Mouse (Mus musculus) neutrophil, adult 59 days (primary cell): Measurements from ENCODE around the gene Dusp9. TPM values are rescaled to one million over a fixed set of nuclear protein-coding genes. Genes with fewer than 3 reads are reported as not detected.

Experiments
- total RNA-seq, 2 experiments: library from RNA; stranded (reverse); gene quantifications; 1 replicate in 1 of 2; 2 replicates in 1 of 2; pipeline ENCODE4 v1.2.4; 2023

Dusp9 gene
- total RNA-seq = under 1 TPM; 0.13 TPM

DNA sequence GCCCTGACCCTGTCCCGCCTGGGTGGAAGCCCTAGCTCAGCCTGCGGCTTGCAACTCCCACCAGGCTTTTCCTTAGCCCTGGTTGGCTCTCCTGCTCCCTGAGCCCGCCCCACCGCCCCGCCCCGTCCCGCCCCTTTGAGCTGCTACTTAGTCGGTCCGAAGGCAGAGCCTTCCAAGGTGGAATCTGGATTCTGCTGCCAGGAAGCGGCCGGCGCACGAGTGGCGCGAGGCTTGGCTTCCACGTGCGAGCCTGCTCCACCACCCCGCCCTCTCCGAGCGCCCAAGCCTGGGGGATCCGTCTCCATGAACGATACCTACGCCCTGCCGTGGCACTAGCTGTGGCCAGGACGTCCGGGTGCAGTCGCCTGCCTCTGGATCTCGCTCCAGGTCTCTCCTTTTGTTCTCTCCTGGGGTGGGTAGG, at the start of gene Dusp9:
TSS of gene Dusp9 (plus strand) at position 165 of the 421 bp plus-strand sequence.

DNA sequence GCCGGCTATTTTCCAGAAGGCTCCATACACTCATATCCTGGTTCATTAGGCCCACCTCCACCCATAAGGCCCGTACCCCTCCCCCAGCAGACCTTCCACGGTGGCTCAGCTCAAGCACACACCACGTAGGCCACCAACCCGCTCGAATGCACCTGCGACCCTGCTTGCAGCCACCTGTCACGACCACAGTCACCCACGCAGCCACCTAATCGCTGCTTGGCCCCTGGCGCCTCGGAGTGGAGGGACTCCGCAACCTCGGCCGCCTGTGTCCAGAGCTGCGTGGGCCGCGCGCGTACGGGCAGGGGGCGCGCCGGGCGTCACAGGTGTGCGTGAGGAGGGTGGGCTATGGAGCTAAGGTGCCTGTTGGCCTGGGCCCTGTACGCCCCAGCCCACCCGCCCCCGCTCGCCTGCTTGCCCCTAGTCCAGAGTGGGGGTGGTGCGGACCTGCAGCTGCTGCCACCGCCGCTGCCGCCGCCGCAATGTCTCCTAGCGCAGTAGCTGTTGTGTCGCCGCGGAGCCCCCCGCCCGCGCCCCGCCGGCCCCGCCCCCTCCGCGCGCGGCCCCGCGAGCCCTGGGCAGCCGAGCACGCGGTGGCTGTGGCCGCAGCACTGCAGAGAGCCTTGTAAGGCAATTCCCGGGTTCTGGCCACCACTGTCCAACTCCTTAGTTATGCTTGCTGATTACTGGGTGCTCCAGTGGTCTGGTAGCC, 20.5 kb downstream of the Dusp9 start, which contains the start of gene Pnck:
TSS of gene Pnck (minus strand) at position 543 of the 709 bp plus-strand sequence.

DNA sequence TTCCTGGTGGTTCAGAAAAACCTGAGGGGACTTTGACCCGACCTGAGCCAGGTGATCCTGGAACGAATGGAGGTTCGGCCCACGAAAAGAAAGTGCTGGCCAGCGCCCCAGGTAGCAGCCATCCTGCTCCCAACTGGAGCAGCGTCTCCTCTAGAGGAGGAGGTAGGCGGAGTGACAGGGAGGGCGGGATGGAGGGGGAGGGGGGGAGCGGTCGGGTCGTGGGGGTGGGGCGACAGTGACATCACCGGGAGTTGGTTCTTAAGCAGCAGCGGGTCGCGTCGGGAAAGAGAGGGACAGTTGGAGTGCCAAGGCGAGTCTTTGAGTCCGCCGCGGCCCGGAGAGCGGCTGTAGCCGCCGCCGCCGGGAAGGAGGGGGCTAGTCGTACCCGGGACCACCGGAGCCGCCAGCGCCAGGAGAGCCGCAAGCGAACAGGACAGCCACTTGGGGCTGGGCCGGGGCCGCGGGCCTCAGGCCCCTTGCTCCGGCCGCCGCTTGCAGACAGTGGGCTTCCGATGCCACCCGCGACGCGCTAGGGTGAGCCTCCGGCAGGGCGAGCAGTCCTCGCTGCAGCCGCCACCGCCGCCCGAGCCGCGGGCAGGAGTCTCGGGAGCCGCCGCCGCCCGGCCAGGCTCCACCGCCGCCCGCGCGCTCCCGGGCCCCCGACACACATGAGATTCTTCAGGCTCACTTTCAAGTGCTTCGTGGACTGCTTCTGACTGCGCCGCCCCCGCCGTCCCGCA, 33.8 kb downstream of the Dusp9 start, which contains the start of gene Slc6a8:
TSS of gene Slc6a8 (plus strand) at position 272 of the 740 bp plus-strand sequence.

Other genes starting within 250 kb of the Dusp9 start
- not detected for gene Gm18336, start 240.7 kb upstream of the Dusp9 start, total RNA-seq
- gene Zfp92, start 228.3 kb upstream of the Dusp9 start, total RNA-seq = not detected
- not detected for gene Trex2, start 204.1 kb upstream of the Dusp9 start, total RNA-seq
- gene Haus7, start 180.4 kb upstream of the Dusp9 start, total RNA-seq = 10 to 100 TPM in 1 of 2 experiments, 1 to 10 TPM in 1; 9.9 to 14.4 TPM
- 1 to 10 TPM; 2.3 to 2.5 TPM for gene Bgn, start 155.8 kb upstream of the Dusp9 start, total RNA-seq
- gene Atp2b3, start 136.3 kb upstream of the Dusp9 start, total RNA-seq = not detected
- gene Pnck, start 20.7 kb downstream of the Dusp9 start, total RNA-seq = not detected
- gene Slc6a8, start 33.7 kb downstream of the Dusp9 start, total RNA-seq = under 1 TPM; 0.22 to 0.57 TPM
- 10 to 100 TPM; 83.3 to 89.0 TPM for gene Bcap31, start 76.8 kb downstream of the Dusp9 start, total RNA-seq
- 10 to 100 TPM; 83.3 to 92.9 TPM for gene Abcd1, start 77.2 kb downstream of the Dusp9 start, total RNA-seq
- gene Plxnb3, start 117.7 kb downstream of the Dusp9 start, total RNA-seq = under 1 TPM; 0.44 to 0.60 TPM
- gene Srpk3, start 135.0 kb downstream of the Dusp9 start, total RNA-seq = 1 to 10 TPM in 1 of 2 experiments, under 1 TPM in 1; 0.89 to 1.8 TPM
- gene Idh3g, start 147.5 kb downstream of the Dusp9 start, total RNA-seq = 100 to 1,000 TPM in 1 of 2 experiments, 10 to 100 TPM in 1; 89.0 to 105 TPM
- 100 to 1,000 TPM; 128 TPM for gene Ssr4, start 147.6 kb downstream of the Dusp9 start, total RNA-seq
- 1 to 10 TPM in 1 of 2 experiments, under 1 TPM in 1; 0.64 to 1.2 TPM for gene Pdzd4, start 185.6 kb downstream of the Dusp9 start, total RNA-seq